Mouse (Mus musculus): ENCODE measurements around the gene P2rx3. TPM values are rescaled to one million over a fixed set of nuclear protein-coding genes. Genes with fewer than 3 reads are reported as not detected.

Gene P2rx3
- polyA plus RNA-seq, 1 experiment from 2014 or later, result 1.6 TPM

- H3K4me3 ChIP-seq (replicated peaks), result no peak overlapping the region
Observed at GRCm38 (mm10) chr2:85034169-85034568, 3.1 kb downstream of the P2rx3 start.

GRCm38 (mm10) chr2:85033121-85033520 is 4.1 kb downstream of the P2rx3 start:
- peaks cover 12% of the 10 kb centered on the region for H3K4me1 ChIP-seq
- H3K4me2 ChIP-seq, result no peak overlapping the region
- no peak overlapping the region for H3K4me3 ChIP-seq (replicated peaks)
- no peak overlapping the region for H3K9ac ChIP-seq
- WGBS, result 87% methylated on average over 2 of the region's 2 CpGs
- H3K27ac ChIP-seq, result no peak overlapping the region
- no peaks in the 10 kb centered on the region for H3K9me3 ChIP-seq
- H3K27me3 ChIP-seq, result peaks cover 3% of the 10 kb centered on the region; the same call in 1 of the 2 replicates
- no peaks in the 10 kb centered on the region for H3K36me3 ChIP-seq (replicated peaks)
- no peak for ATAC-seq (ENCODE audit: low FRiP score)

More at GRCm38 (mm10) chr2:85034169-85034568, 3.1 kb downstream of the P2rx3 start:
- no peak for ATAC-seq (ENCODE audit: low FRiP score)
- Histone ChIP-seq H3K4me2 (no peak overlapping the region), H3K27ac (no peak overlapping the region), H3K36me3 (replicated peaks) (peaks cover under 1% of the 10 kb centered on the region; the same call in 1 of the 2 replicates), H3K4me1 (peaks cover 18% of the 10 kb centered on the region), H3K9me3 (no peaks in the 10 kb centered on the region), H3K9ac (no peak overlapping the region), H3K27me3 (peaks cover 3% of the 10 kb centered on the region; the same call in 1 of the 2 replicates)
- 85% methylated on average over 7 of the region's 7 CpGs for WGBS

- H3K36me3 ChIP-seq (replicated peaks), result no peaks in the 10 kb centered on the region
- peaks cover 3% of the 10 kb centered on the region; the same call in 1 of the 2 replicates for H3K27me3 ChIP-seq
- H3K27ac ChIP-seq, result no peak overlapping the region
- no peaks in the 10 kb centered on the region for H3K9me3 ChIP-seq
- 75% methylated on average over 6 of the region's 6 CpGs for WGBS
- H3K4me3 ChIP-seq (replicated peaks), result no peak overlapping the region
- no peak overlapping the region for H3K4me2 ChIP-seq
- H3K4me1 ChIP-seq, result peaks cover 1% of the 10 kb centered on the region; the same call in 1 of the 2 replicates
- no peak for ATAC-seq (ENCODE audit: low FRiP score)
- no peak overlapping the region for H3K9ac ChIP-seq
Observed at GRCm38 (mm10) chr2:85030989-85031388, 6.3 kb downstream of the P2rx3 start.

DNA sequence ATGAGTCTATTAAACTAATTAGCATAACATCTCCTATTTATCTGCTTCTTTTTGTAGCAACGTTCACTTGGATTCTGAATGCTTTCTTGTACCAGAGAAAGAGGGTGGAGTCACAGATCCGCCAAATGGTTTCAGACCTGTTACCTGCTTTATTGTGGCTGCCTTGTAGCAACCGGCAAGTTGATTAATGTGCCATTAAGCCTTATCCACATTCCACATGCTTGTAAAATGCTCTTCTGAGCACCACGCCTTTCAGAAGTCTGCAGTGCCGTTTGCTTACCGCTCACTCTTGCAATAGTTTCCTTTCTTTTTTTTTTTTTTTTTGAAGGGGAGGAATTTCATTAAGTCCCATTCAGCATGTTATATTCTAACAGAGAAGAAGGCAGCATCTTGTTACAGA is 7.4 kb downstream of the P2rx3 start:
- ATAC-seq (ENCODE audit: low FRiP score), result no peak
- H3K4me2 ChIP-seq, result no peak overlapping the region
- WGBS, result 71% methylated on average over 6 of the region's 6 CpGs
- peaks cover 3% of the 10 kb centered on the region; the same call in 1 of the 2 replicates for H3K27me3 ChIP-seq
- no peak overlapping the region for H3K4me3 ChIP-seq (replicated peaks)
- no peak overlapping the region for H3K27ac ChIP-seq
- H3K4me1 ChIP-seq, result no peaks in the 10 kb centered on the region
- no peak overlapping the region for H3K9ac ChIP-seq
- H3K9me3 ChIP-seq, result no peaks in the 10 kb centered on the region
- H3K36me3 ChIP-seq (replicated peaks), result no peaks in the 10 kb centered on the region

- Histone ChIP-seq H3K4me1 (no peaks in the 10 kb centered on the region), H3K27ac (no peak overlapping the region), H3K27me3 (no peaks in the 10 kb centered on the region), H3K9me3 (no peaks in the 10 kb centered on the region), H3K4me3 (replicated peaks) (no peak overlapping the region), H3K4me2 (no peak overlapping the region), H3K36me3 (replicated peaks) (no peaks in the 10 kb centered on the region), H3K9ac (no peak overlapping the region)
- no peak for ATAC-seq (ENCODE audit: low FRiP score)
- WGBS, result 79% methylated on average over 5 of the region's 5 CpGs
Observed at GRCm38 (mm10) chr2:85027281-85027680, 10.0 kb downstream of the P2rx3 start.

DNA sequence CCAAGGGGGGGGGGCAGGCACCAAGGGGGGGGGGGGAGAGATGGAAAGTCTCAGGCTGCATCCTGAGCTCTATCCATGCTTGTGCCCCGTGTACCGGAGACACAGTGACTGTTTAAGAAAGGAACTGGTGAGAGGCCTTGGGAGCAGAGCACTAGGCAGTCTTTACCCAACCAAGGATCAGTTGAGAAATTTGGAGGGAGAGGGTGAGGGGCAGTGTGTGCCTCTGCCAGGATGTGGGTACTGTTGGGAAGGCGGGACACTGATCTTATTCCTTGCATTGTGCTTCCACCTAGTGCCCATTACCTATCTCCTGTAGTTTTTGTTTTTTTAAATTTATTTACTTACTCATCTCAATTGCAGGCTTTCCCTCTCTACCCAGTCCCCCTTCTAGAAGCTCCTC is 11.1 kb downstream of the P2rx3 start:
- Histone ChIP-seq H3K4me3 (replicated peaks) (no peak overlapping the region), H3K36me3 (replicated peaks) (no peaks in the 10 kb centered on the region), H3K27ac (no peak overlapping the region), H3K4me1 (no peaks in the 10 kb centered on the region), H3K9me3 (no peaks in the 10 kb centered on the region), H3K9ac (no peak overlapping the region), H3K27me3 (no peaks in the 10 kb centered on the region), H3K4me2 (no peak overlapping the region)
- no peak for ATAC-seq (ENCODE audit: low FRiP score)
- WGBS, result 91% methylated on average over 3 of the region's 3 CpGs

DNA sequence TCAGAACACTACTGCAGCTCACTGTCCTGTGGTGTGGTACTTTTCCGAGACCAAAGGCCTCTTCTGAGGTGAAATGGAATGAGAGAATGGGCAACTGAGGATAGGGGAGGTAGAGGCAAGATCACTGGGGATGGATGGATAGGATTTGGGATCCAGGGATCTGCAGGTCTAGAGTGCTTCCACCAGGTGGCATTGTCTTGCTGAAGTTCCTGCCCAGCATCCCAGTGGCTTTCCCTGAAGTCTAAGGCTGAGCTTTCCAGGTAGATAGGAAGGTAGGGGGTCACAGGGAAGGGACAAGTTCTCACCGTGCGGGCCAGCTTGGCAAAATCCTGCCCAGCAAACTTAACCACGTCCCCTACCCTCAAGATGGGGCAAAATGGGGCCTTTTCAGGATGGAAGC is 15.2 kb downstream of the P2rx3 start:
- H3K4me3 ChIP-seq (replicated peaks), result no peak overlapping the region
- WGBS, result 21% methylated on average over 4 of the region's 4 CpGs
- no peak overlapping the region for H3K4me2 ChIP-seq
- no peaks in the 10 kb centered on the region for H3K27me3 ChIP-seq
- no peak overlapping the region for H3K27ac ChIP-seq
- no peaks in the 10 kb centered on the region for H3K4me1 ChIP-seq
- no peaks in the 10 kb centered on the region for H3K36me3 ChIP-seq (replicated peaks)
- no peak overlapping the region for H3K9ac ChIP-seq
- ATAC-seq (ENCODE audit: low FRiP score), result no peak
- no peaks in the 10 kb centered on the region for H3K9me3 ChIP-seq

GRCm38 (mm10) chr2:85014588-85014982 is 22.7 kb downstream of the P2rx3 start:
- Histone ChIP-seq H3K9me3 (no peaks in the 10 kb centered on the region), H3K27ac (no peak overlapping the region), H3K36me3 (replicated peaks) (no peaks in the 10 kb centered on the region), H3K4me3 (replicated peaks) (no peak overlapping the region), H3K9ac (no peak overlapping the region), H3K4me2 (no peak overlapping the region), H3K27me3 (no peaks in the 10 kb centered on the region), H3K4me1 (no peaks in the 10 kb centered on the region)
- WGBS, result 70% methylated on average over 3 of the region's 3 CpGs
- ATAC-seq (ENCODE audit: low FRiP score), result no peak

DNA sequence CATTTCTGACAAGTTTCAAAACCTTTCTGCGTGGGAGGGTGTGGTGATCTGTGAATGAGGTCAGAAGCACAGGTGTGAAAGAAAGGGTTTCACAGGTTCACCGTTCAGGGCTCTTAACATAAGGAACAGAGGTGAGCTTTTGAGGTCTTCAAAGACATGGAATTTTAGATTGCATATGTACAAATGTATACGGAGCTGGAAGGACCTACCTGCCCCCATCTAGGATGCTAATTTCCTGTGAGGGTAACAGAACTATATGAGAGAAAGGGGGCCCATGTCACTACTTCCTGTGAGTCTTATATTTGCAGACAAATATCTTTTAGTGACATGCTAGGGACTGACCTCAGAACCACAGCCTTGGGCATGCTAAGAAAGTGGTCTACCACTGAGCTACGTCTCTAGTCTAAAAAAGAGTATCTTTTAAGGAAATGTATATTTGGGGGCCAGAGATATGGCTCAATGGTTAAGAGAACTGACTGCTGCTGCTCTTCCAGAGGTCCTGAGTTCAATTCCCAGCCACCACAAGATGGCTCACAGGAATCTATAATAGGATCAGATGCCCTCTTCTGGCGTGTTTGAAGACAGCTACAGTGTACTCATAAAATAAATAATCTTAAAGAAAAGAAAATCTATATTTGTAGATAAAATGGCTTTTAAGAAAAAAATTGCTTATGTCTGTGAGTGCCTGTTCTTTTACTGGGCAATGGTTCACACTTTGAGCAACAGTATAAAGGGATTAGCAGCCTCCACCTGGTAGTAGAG is 23.3 kb downstream of the P2rx3 start:
- Histone ChIP-seq H3K4me3 (replicated peaks) (no peak overlapping the region), H3K4me1 (no peaks in the 10 kb centered on the region), H3K4me2 (no peak overlapping the region), H3K27me3 (no peaks in the 10 kb centered on the region), H3K27ac (no peak overlapping the region), H3K36me3 (replicated peaks) (no peaks in the 10 kb centered on the region), H3K9me3 (no peaks in the 10 kb centered on the region), H3K9ac (no peak overlapping the region)
- no peak for ATAC-seq (ENCODE audit: low FRiP score)
- WGBS, result 84% methylated on average over 5 of the region's 5 CpGs

DNA sequence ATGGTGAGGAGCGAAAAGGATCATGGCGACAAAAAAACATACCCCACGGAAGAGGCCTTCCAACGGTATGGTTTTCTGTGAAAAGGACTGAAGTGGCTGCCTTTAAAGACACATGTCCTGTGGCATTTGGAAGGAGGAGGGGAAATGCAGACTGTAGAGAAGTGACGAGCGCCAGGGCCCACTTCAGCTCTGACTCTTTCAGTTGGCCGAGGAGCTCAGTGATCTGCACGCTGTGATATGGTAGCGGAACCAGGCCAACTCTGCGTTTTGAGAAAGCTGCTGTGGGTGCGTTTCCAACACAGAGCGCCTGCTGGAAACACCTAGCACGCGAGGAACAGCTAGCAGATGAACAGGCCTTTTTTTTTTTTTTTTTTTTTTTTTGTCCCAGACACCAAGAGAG is 24.6 kb downstream of the P2rx3 start:
- H3K27me3 ChIP-seq, result no peaks in the 10 kb centered on the region
- no peak overlapping the region for H3K27ac ChIP-seq
- 83% methylated on average over 14 of the region's 14 CpGs for WGBS
- no peak overlapping the region for H3K9ac ChIP-seq
- H3K36me3 ChIP-seq (replicated peaks), result no peaks in the 10 kb centered on the region
- H3K4me2 ChIP-seq, result no peak overlapping the region
- H3K9me3 ChIP-seq, result no peaks in the 10 kb centered on the region
- no peaks in the 10 kb centered on the region for H3K4me1 ChIP-seq
- no peak for ATAC-seq (ENCODE audit: low FRiP score)
- H3K4me3 ChIP-seq (replicated peaks), result no peak overlapping the region

- H3K4me2 ChIP-seq, result no peak overlapping the region
- ATAC-seq (ENCODE audit: low FRiP score), result no peak
- no peak overlapping the region for H3K4me3 ChIP-seq (replicated peaks)
- H3K27ac ChIP-seq, result no peak overlapping the region
- H3K36me3 ChIP-seq (replicated peaks), result no peaks in the 10 kb centered on the region
- no peaks in the 10 kb centered on the region for H3K4me1 ChIP-seq
- H3K9ac ChIP-seq, result no peak overlapping the region
- no peaks in the 10 kb centered on the region for H3K9me3 ChIP-seq
- WGBS, result 81% methylated on average over 9 of the region's 9 CpGs
- no peaks in the 10 kb centered on the region for H3K27me3 ChIP-seq
Observed at GRCm38 (mm10) chr2:85011906-85012604, 25.2 kb downstream of the P2rx3 start.

DNA sequence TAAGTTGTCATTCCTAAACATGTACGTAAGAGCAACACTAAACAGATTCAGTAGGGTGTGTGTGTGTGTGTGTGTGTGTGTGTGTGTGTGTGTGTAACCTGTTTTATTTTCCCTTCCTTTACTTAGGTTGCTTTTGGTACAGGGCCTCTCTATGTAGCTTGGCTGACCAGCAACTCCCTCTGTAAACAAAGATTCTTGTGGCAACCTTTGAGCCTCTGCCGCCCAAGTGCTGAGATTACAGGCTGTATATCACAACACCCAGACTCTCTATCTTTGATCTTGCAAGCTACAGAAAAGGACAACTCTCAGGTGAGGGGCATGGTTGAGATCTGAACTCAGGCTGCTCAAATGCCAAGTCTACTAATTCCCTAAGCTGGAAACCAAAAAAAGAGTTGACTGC is 28.1 kb downstream of the P2rx3 start:
- H3K27ac ChIP-seq, result no peak overlapping the region
- ATAC-seq (ENCODE audit: low FRiP score), result no peak
- no peak overlapping the region for H3K4me2 ChIP-seq

GRCm38 (mm10) chr2:85007729-85008128 is 29.5 kb downstream of the P2rx3 start:
- Histone ChIP-seq H3K9ac (no peak overlapping the region), H3K4me1 (no peaks in the 10 kb centered on the region), H3K27ac (no peak overlapping the region), H3K36me3 (replicated peaks) (no peaks in the 10 kb centered on the region), H3K4me3 (replicated peaks) (no peak overlapping the region), H3K9me3 (no peaks in the 10 kb centered on the region), H3K4me2 (no peak overlapping the region), H3K27me3 (no peaks in the 10 kb centered on the region)
- no peak for ATAC-seq (ENCODE audit: low FRiP score)
- 20% methylated on average over 4 of the region's 4 CpGs for WGBS

More for the DNA sequence above, 28.1 kb downstream of the P2rx3 start:
- no peaks in the 10 kb centered on the region for H3K27me3 ChIP-seq
- H3K4me1 ChIP-seq, result no peaks in the 10 kb centered on the region
- H3K36me3 ChIP-seq (replicated peaks), result no peaks in the 10 kb centered on the region
- 79% methylated on average over 2 of the region's 2 CpGs for WGBS
- H3K9ac ChIP-seq, result no peak overlapping the region
- H3K4me3 ChIP-seq (replicated peaks), result no peak overlapping the region
- H3K9me3 ChIP-seq, result no peaks in the 10 kb centered on the region

Measured in forebrain, embryonic 12.5 days (tissue).